Mouse (Mus musculus) heart, adult 2 months (tissue): ENCODE results near the gene Epb41l3.

Source experiments
- CTCF ChIP-seq: fragments of 200-600 bp; IDR thresholded peaks from 2 replicates; pipeline ENCODE4 v1.8.1; 2022; ENCODE audit warnings: antibody characterized with exemption, mild to moderate bottlenecking, moderate library complexity
- POLR2A ChIP-seq: fragments of 200-500 bp; IDR thresholded peaks from 2 replicates; pipeline ENCODE4 v1.6.1; 2011; ENCODE audit warnings: mild to moderate bottlenecking, low read depth, low read length, control low read depth; ENCODE audit not compliant: insufficient read depth

DNA sequence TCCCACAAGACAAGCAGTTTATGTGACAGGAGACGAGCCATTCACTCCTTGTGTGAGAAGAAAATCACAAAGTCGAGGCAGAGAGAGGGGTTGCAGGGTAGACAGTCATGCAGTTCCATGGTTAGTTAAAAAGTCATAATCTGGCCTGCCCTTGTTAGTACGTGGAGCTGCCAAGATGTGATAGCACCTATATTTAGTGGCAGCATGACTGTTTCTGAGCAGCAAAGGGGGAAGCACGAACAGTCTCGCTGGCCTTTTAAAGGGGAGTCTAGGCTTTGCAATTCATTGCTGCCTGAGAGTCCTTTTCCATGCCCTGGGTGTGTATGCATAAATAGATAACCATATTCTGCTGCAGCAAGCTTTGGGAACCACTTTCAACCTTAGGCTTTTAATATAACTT, 191.5 kb downstream of the Epb41l3 start:
- TF ChIP-seq CTCF (no peak), POLR2A (no peak)
